In genomic region chr10:111977584-111977983, GRCm38 (mm10) we compare ENCODE assay signal across 7 mouse cellular contexts.
DNase-seq lines count a peak whose midpoint lies in the region.

No protein-coding gene starts in this region.

- DNase-seq in B cell, adult 2 months: peak; percentile 78 to 82
- peak; percentile 65 to 74 for DNase-seq in CD8-positive naive resting alpha-beta T cell, adult 2 months (ENCODE audit: low read depth in 2 of 2, low spot score in 2 of 2)
- peak; percentile 25 for DNase-seq in c-Kit-negative CD71-positive TER-119-positive erythroid progenitor cells, embryonic 14.5 days (ENCODE audit: low read depth, low spot score)
- peak; percentile 34 to 48 for DNase-seq in frontal cortex, postnatal 10 days (ENCODE audit: low spot score in 2 of 2)
- DNase-seq in layer of hippocampus, adult 9-10 months (ENCODE audit: low spot score): peak; percentile 37
- peak; percentile 43 for DNase-seq in lung, postnatal 25 days (ENCODE audit: low spot score)
- peak; percentile 51 for DNase-seq in right cerebral cortex, postnatal 4 days

Comparison
In these comparisons a context has a peak if more than half of its experiments do, and no peak if none do; other contexts are left out.
1. Peak in every context shown above with its lines: DNase-seq.
2. DNase-seq: peak in every context shown above with its lines; median percentile 80 in B cell, adult 2 months; 70 in CD8-positive naive resting alpha-beta T cell, adult 2 months; 51 in right cerebral cortex, postnatal 4 days; 43 in lung, postnatal 25 days; 41 in frontal cortex, postnatal 10 days; 37 in layer of hippocampus, adult 9-10 months; 25 in c-Kit-negative CD71-positive TER-119-positive erythroid progenitor cells, embryonic 14.5 days.